Mouse (Mus musculus) liver, embryonic 13.5 days (tissue): ENCODE data around the gene Fap. TPM values are rescaled to one million over a fixed set of nuclear protein-coding genes. Genes with fewer than 3 reads are reported as not detected.

ENCODE experiments used
- ATAC-seq: fragments of 200-750 bp; cut with Nextera tagmentation; 2 replicates; pipeline ENCODE4 v1.8.0; 2017; ENCODE audit warnings: low read depth, mild to moderate bottlenecking, moderate number of reproducible peaks, moderate library complexity
- DNase-seq: peaks from one replicate; pipeline ENCODE4 v3.0.0; 2022
- H3K27ac ChIP-seq: fragments of 300-500 bp; sonication (generic); 2 replicates; pipeline ENCODE4 v1.5.1; 2015; ENCODE audit warnings: moderate library complexity, mild to moderate bottlenecking, inconsistent platforms
- H3K27me3 ChIP-seq: fragments of 300-500 bp; sonication (generic); 2 replicates; pipeline ENCODE4 v1.6.1; 2015; ENCODE audit warnings: mild to moderate bottlenecking, inconsistent platforms
- H3K36me3 ChIP-seq: fragments of 300-500 bp; sonication (generic); 2 replicates; pipeline ENCODE4 v1.6.1; 2015; ENCODE audit warnings: mild to moderate bottlenecking, inconsistent platforms
- H3K4me1 ChIP-seq: fragments of 300-500 bp; sonication (generic); replicated peaks from 2 replicates; pipeline ENCODE4 v1.6.1; 2015; ENCODE audit warnings: inconsistent platforms
- H3K4me2 ChIP-seq: fragments of 300-500 bp; sonication (generic); 2 replicates; pipeline ENCODE4 v1.6.1; 2015; ENCODE audit warnings: inconsistent platforms, mild to moderate bottlenecking, moderate library complexity
- H3K4me3 ChIP-seq: fragments of 300-500 bp; sonication (generic); replicated peaks from 2 replicates; pipeline ENCODE4 v1.5.1; 2015; ENCODE audit warnings: mild to moderate bottlenecking, inconsistent platforms
- H3K9ac ChIP-seq: fragments of 300-500 bp; sonication (generic); 2 replicates; pipeline ENCODE4 v1.6.1; 2015; ENCODE audit warnings: mild to moderate bottlenecking, inconsistent platforms
- H3K9me3 ChIP-seq: fragments of 300-500 bp; sonication (generic); replicated peaks from 2 replicates; pipeline ENCODE4 v1.6.1; 2016; ENCODE audit warnings: inconsistent platforms
- WGBS: fragments of 180-500 bp; shearing (Covaris S2); methylation state at CpG from one replicate; pipeline ENCODE4 v1.1.7; 2015; ENCODE audit not compliant: insufficient replicate concordance; 5-methylcytosine and 5-hydroxymethylcytosine counted together
- polyA plus RNA-seq: library from polyadenylated mRNA; unstranded; fragments of >200 nt; fragmentation: Nextera tagmentation; extraction: Ambion mirVana; gene quantifications from 2 replicates; pipeline ENCODE4 v1.2.1, GENCODE M21; 2015

The Fap gene
- polyA plus RNA-seq, 1 experiment from 2014 or later, result 0.40 TPM

- Histone ChIP-seq H3K27me3 (no peaks in the 10 kb centered on the region), H3K9ac (no peak overlapping the region), H3K9me3 (no peaks in the 10 kb centered on the region), H3K4me1 (no peaks in the 10 kb centered on the region), H3K27ac (no peak overlapping the region), H3K4me3 (no peak overlapping the region), H3K4me2 (no peak overlapping the region), H3K36me3 (no peaks in the 10 kb centered on the region)
- DNase-seq (no peak), ATAC-seq (no peak)
- 19% methylated on average over 3 of the region's 3 CpGs for WGBS
Measured at GRCm38 (mm10) chr2:62574962-62575361, 1.1 kb upstream of the Fap start.

- WGBS, result 60% methylated on average over 7 of the region's 7 CpGs
- no peaks in the 10 kb centered on the region for H3K4me1 ChIP-seq
- ATAC-seq (no peak), DNase-seq (no peak)
- H3K36me3 ChIP-seq, result no peaks in the 10 kb centered on the region
- no peaks in the 10 kb centered on the region for H3K27me3 ChIP-seq
- no peak overlapping the region for H3K27ac ChIP-seq
- H3K9ac ChIP-seq, result no peak overlapping the region
- no peaks in the 10 kb centered on the region for H3K9me3 ChIP-seq
- no peak overlapping the region for H3K4me3 ChIP-seq
- no peak overlapping the region for H3K4me2 ChIP-seq
Measured at GRCm38 (mm10) chr2:62574250-62574649, 375 bp upstream of the Fap start.

DNA sequence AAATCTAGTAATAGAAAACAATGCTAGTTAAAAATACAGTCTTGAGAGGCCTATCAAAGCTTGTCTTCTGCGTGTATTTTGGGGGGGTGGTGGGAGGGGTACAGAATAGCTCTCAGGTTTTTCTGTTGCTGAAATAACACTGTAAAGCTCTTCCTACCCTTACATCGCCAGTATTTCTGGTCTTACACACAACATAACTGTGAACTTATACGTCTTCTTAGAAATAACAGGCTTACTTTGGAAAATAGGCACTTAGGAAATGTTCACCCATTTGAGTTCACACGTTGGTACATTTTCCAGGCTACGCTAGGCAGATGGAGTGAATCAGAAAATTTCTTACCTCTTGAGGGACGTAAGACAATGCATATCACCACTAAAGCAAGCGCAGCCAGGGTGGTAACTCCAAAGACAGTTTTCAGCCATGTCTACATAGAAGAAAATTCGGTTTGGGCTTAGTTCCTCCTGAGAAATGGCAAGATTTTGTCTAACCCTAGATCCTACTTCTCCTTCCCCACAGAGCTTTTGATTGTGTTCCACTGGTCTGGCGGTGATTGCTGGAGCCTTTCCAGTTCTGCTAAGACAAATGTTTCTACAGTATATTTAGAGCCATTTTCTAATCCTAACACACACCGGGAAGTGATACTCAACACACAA, 649 bp downstream of the Fap start:
- H3K36me3 ChIP-seq, result no peaks in the 10 kb centered on the region
- no peak for DNase-seq
- H3K4me3 ChIP-seq, result no peak overlapping the region
- H3K9me3 ChIP-seq, result no peaks in the 10 kb centered on the region
- no peaks in the 10 kb centered on the region for H3K4me1 ChIP-seq
- H3K27me3 ChIP-seq, result no peaks in the 10 kb centered on the region
- H3K4me2 ChIP-seq, result no peak overlapping the region
- 74% methylated on average over 10 of the region's 10 CpGs for WGBS
- no peak for ATAC-seq
- no peak overlapping the region for H3K27ac ChIP-seq
- H3K9ac ChIP-seq, result no peak overlapping the region

- Histone ChIP-seq H3K4me3 (no peak overlapping the region), H3K27me3 (no peaks in the 10 kb centered on the region), H3K27ac (no peak overlapping the region), H3K9me3 (no peaks in the 10 kb centered on the region), H3K9ac (no peak overlapping the region), H3K36me3 (no peaks in the 10 kb centered on the region), H3K4me2 (no peak overlapping the region), H3K4me1 (no peaks in the 10 kb centered on the region)
- WGBS, result 56% methylated on average over 1 of the region's 1 CpGs
- ATAC-seq (no peak), DNase-seq (no peak)
Measured at GRCm38 (mm10) chr2:62564687-62565086, 9.2 kb downstream of the Fap start.

DNA sequence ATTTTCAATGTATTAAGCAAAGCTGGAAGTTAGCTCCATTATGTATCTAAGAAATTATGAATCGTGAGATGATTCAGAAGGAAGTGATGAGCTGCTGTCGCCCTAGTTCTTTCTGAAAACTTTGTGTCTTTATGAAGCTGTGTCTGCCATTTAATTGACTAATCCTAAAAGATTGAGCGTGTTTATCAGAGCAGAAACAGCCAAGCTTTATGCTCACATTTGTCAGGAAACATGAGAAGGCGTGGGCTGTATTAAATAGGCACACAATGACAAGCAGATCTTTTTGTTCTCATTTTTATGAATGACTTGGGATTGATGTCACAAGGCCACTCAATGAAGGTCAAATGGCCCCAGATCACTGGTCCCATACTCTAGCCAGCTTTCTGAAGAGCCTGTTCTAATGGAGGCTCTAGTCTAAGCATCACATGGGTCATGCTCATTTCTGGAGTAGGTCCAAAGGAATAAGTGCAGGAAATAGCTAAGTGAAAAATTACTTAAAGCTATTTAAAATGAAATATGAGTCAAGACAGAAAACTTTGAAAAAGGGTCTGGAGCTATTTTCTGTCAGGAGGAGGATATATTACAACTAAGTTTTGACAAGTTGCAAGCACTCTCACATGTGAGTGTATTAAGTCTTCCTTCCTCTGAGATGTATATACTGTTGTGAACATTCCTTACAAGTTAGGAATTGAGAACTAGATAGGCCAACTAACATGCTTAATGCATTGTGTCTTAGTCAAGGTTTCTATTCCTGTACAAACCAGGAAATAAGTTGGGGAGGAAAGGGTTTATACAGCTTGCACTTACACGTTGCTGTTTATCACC, 11.0 kb downstream of the Fap start:
- H3K4me1 ChIP-seq, result no peaks in the 10 kb centered on the region
- H3K9me3 ChIP-seq, result no peaks in the 10 kb centered on the region
- no peak overlapping the region for H3K4me2 ChIP-seq
- no peak overlapping the region for H3K9ac ChIP-seq
- ATAC-seq (no peak), DNase-seq (no peak)
- WGBS, result 51% methylated on average over 5 of the region's 5 CpGs
- no peaks in the 10 kb centered on the region for H3K36me3 ChIP-seq
- no peaks in the 10 kb centered on the region for H3K27me3 ChIP-seq
- H3K4me3 ChIP-seq, result no peak overlapping the region
- H3K27ac ChIP-seq, result no peak overlapping the region

DNA sequence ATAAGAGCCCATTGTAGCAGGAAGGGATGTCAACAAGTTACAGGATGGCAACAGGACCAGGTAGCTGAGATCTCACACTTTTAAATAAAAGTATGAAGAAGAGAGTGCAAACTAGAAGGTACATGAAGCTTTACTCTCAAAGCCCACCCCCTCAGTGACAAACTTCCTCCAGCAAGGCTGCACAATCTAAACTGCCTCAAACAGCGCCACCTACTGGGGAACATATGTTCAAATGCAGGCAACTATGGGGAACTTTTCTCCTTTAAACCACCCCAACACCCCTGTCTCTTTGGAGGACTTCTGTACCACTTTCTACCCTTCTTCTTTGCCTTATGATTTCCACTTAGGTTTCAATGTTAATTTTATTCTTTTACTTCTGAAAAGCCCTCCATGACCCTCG, 16.5 kb downstream of the Fap start:
- no peak for DNase-seq
- Histone ChIP-seq H3K9ac (no peak overlapping the region), H3K36me3 (no peaks in the 10 kb centered on the region), H3K27ac (no peak overlapping the region), H3K9me3 (no peaks in the 10 kb centered on the region; the same call in 1 of the 2 replicates), H3K4me1 (no peaks in the 10 kb centered on the region), H3K4me2 (no peak overlapping the region), H3K27me3 (no peaks in the 10 kb centered on the region), H3K4me3 (no peak overlapping the region)
- WGBS, result 71% methylated on average over 2 of the region's 2 CpGs
- no peak for ATAC-seq

- Histone ChIP-seq H3K36me3 (no peaks in the 10 kb centered on the region), H3K4me2 (no peak overlapping the region), H3K4me3 (no peak overlapping the region), H3K27ac (no peak overlapping the region), H3K9me3 (no peaks in the 10 kb centered on the region; the same call in 1 of the 2 replicates), H3K27me3 (no peaks in the 10 kb centered on the region), H3K4me1 (no peaks in the 10 kb centered on the region), H3K9ac (no peak overlapping the region)
- 85% methylated on average over 9 of the region's 9 CpGs for WGBS
- DNase-seq (no peak), ATAC-seq (no peak)
Measured at GRCm38 (mm10) chr2:62556349-62556748, 17.5 kb downstream of the Fap start.

GRCm38 (mm10) chr2:62549659-62550058, 24.2 kb downstream of the Fap start:
- Histone ChIP-seq H3K4me2 (no peak overlapping the region), H3K4me3 (no peak overlapping the region), H3K36me3 (no peaks in the 10 kb centered on the region), H3K27ac (no peak overlapping the region), H3K9ac (no peak overlapping the region), H3K27me3 (no peaks in the 10 kb centered on the region), H3K4me1 (no peaks in the 10 kb centered on the region), H3K9me3 (no peaks in the 10 kb centered on the region)
- no peak for ATAC-seq
- WGBS, result 64% methylated on average over 3 of the region's 3 CpGs
- no peak for DNase-seq

DNA sequence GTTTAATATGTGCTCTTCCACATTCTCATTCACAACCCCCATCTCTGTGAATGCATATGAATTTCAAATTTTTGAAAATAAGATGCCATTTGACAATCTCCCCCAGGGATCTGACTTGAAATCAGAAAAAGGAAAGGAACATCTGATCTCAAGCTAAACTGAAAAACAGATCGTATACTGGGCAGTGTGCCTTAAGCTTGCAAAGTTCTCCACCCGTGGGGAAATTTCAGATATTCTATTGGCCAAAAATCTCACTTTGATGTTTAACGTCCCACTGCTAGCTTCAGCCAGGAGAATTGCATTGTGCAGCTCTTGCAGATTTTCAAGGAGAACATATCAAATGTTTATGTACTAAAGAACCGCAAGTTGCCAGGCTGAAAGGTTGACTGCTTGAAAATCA, 24.7 kb downstream of the Fap start:
- no peak overlapping the region for H3K4me3 ChIP-seq
- H3K9me3 ChIP-seq, result no peaks in the 10 kb centered on the region
- H3K27ac ChIP-seq, result no peak overlapping the region
- H3K36me3 ChIP-seq, result no peaks in the 10 kb centered on the region
- DNase-seq (no peak), ATAC-seq (no peak)
- H3K9ac ChIP-seq, result no peak overlapping the region
- no peaks in the 10 kb centered on the region for H3K27me3 ChIP-seq
- H3K4me1 ChIP-seq, result no peaks in the 10 kb centered on the region
- H3K4me2 ChIP-seq, result no peak overlapping the region
- 66% methylated on average over 4 of the region's 4 CpGs for WGBS

DNA sequence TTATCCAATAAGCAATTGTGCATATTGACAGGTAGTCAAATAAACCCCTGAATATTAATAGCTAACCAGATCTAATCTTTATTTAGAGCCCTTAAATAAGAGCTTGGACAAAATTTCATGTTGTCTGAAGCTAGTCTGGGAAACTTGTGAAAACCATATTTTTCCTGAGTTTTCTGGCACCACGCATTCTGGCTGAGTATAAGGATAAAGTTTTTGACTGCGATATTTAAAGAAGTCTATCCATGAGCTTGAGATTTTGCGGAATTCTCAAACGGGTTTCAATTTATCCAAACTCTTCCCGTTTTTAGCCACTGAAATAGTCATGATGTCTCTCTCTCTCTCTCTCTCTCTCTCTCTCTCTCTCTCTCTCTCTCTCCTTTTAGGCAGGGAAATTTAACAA, 25.8 kb downstream of the Fap start:
- Histone ChIP-seq H3K4me2 (no peak overlapping the region), H3K36me3 (no peaks in the 10 kb centered on the region), H3K4me3 (no peak overlapping the region), H3K4me1 (no peaks in the 10 kb centered on the region), H3K27me3 (no peaks in the 10 kb centered on the region), H3K9me3 (no peaks in the 10 kb centered on the region), H3K27ac (no peak overlapping the region), H3K9ac (no peak overlapping the region)
- 75% methylated on average over 5 of the region's 5 CpGs for WGBS
- DNase-seq (no peak), ATAC-seq (no peak)

- 64% methylated on average over 8 of the region's 8 CpGs for WGBS
- ATAC-seq (no peak), DNase-seq (no peak)
- H3K9me3 ChIP-seq, result no peaks in the 10 kb centered on the region
- H3K36me3 ChIP-seq, result no peaks in the 10 kb centered on the region
- no peak overlapping the region for H3K27ac ChIP-seq
- H3K9ac ChIP-seq, result no peak overlapping the region
- no peaks in the 10 kb centered on the region for H3K4me1 ChIP-seq
- no peaks in the 10 kb centered on the region for H3K27me3 ChIP-seq
- H3K4me3 ChIP-seq, result no peak overlapping the region
- H3K4me2 ChIP-seq, result no peak overlapping the region
Measured at GRCm38 (mm10) chr2:62535483-62535882, 38.4 kb downstream of the Fap start.

- Histone ChIP-seq H3K4me1 (peaks cover 7% of the 10 kb centered on the region), H3K9ac (no peak overlapping the region), H3K9me3 (no peaks in the 10 kb centered on the region), H3K4me3 (no peak overlapping the region), H3K27me3 (no peaks in the 10 kb centered on the region), H3K27ac (no peak overlapping the region), H3K36me3 (no peaks in the 10 kb centered on the region), H3K4me2 (no peak overlapping the region)
- ATAC-seq (no peak), DNase-seq (no peak)
- 44% methylated on average over 1 of the region's 1 CpGs for WGBS
Measured at GRCm38 (mm10) chr2:62531065-62531464, 42.8 kb downstream of the Fap start.
